Mouse (Mus musculus) adrenal gland, postnatal 14 days (tissue): ENCODE measurements around the gene Slc22a16. TPM values are rescaled to one million over a fixed set of nuclear protein-coding genes. Genes with fewer than 3 reads are reported as not detected.
"Not testable (repeated sequence)": the region's sequence is repeated elsewhere in the genome, so short reads cannot be mapped to it uniquely, and the experiment has no call there.

Source experiments
- DNase-seq: peaks from one replicate; pipeline ENCODE4 v3.0.0; 2021; ENCODE audit warnings: mixed read lengths
- long read RNA-seq, 2 experiments: library from polyadenylated mRNA; stranded (forward); transcript quantifications; one replicate each; pipeline ENCODE4 v2.0.0; 2021
- total RNA-seq: library from RNA; stranded (reverse); gene quantifications from 2 replicates; pipeline ENCODE4 v1.2.3, GENCODE M21; 2021

Gene Slc22a16
- not detected in 2 replicates for total RNA-seq
- long read RNA-seq, experiment 1: 0 reads
- long read RNA-seq, experiment 2: 0 reads

- DNase-seq: no peak
Measured at GRCm38 (mm10) chr10:40570036-40570435, at the start of gene Slc22a16. Gene Slc22a16, plus strand, starts transcription at chr10:40570336.

- peak; percentile 15 for DNase-seq
Measured at GRCm38 (mm10) chr10:40521579-40521978, 48.6 kb upstream of the Slc22a16 start.

GRCm38 (mm10) chr10:40523312-40523975 lies 46.7 kb upstream of the Slc22a16 start:
- DNase-seq: no peak

- DNase-seq: no peak
Measured at GRCm38 (mm10) chr10:40524032-40524806, 45.9 kb upstream of the Slc22a16 start.

GRCm38 (mm10) chr10:40524991-40525390 lies 45.1 kb upstream of the Slc22a16 start:
- DNase-seq: peak; percentile 55

- no peak for DNase-seq
Measured at GRCm38 (mm10) chr10:40525616-40526155, 44.5 kb upstream of the Slc22a16 start.

GRCm38 (mm10) chr10:40526301-40526761 lies 43.8 kb upstream of the Slc22a16 start:
- DNase-seq: no peak

GRCm38 (mm10) chr10:40526986-40527385 lies 43.1 kb upstream of the Slc22a16 start:
- no peak for DNase-seq

GRCm38 (mm10) chr10:40527573-40527972 lies 42.6 kb upstream of the Slc22a16 start:
- DNase-seq: peak; percentile 31

GRCm38 (mm10) chr10:40528668-40529067 lies 41.5 kb upstream of the Slc22a16 start:
- no peak for DNase-seq

GRCm38 (mm10) chr10:40529617-40530016 lies 40.5 kb upstream of the Slc22a16 start:
- peak; percentile 54 for DNase-seq

- no peak for DNase-seq
Measured at GRCm38 (mm10) chr10:40530661-40531060, 39.5 kb upstream of the Slc22a16 start.

GRCm38 (mm10) chr10:40532586-40532985 lies 37.5 kb upstream of the Slc22a16 start:
- not testable (repeated sequence) for DNase-seq

- no peak for DNase-seq
Measured at GRCm38 (mm10) chr10:40541351-40541750, 28.8 kb upstream of the Slc22a16 start.

- no peak for DNase-seq
Measured at GRCm38 (mm10) chr10:40549317-40549716, 20.8 kb upstream of the Slc22a16 start.

GRCm38 (mm10) chr10:40551801-40552200 lies 18.3 kb upstream of the Slc22a16 start:
- DNase-seq: no peak

- DNase-seq: not testable (repeated sequence)
Measured at GRCm38 (mm10) chr10:40565695-40566094, 4.4 kb upstream of the Slc22a16 start.

- DNase-seq: no peak
Measured at GRCm38 (mm10) chr10:40575912-40576634, 5.9 kb downstream of the Slc22a16 start.

GRCm38 (mm10) chr10:40583584-40584255 lies 13.6 kb downstream of the Slc22a16 start:
- DNase-seq: peak; percentile 18

GRCm38 (mm10) chr10:40592186-40592585 lies 22.1 kb downstream of the Slc22a16 start:
- DNase-seq: no peak

- peak; percentile 60 for DNase-seq
Measured at GRCm38 (mm10) chr10:40597177-40597576, 27.0 kb downstream of the Slc22a16 start.
